Mouse (Mus musculus): ENCODE results near the gene Nprl3.

DNA sequence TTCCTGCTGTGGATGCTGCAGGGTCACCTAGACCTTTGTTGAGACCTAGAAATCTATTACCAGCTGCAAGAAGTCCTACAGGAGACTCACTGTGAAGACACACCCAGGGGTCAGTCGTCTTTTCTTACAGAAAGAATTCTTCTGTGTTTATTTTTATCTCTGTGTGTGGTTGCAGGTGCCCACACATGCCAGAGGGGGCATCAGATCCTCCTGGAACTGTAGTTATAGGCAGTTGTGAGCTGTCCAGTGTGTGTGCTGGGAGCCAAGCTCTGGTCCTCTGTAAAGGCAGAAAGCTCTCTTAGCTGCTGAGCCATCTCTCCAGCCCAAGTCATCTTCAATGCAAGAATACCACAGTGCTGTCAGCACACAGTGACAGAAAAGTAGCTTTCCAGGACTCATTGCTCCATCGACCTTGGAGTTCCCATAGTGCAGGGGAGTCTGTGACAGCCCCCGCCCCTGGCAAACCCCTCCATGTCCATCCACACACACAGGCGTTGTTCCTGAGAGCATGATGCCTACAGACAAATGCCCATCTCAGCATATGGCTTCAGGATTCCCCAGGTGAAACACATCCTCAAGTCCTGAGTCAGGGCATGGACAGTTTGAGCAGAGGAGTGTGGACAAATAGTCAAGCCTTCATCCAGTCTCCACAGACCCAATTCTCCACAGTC, 44.1 kb downstream of the Nprl3 start:
- TF ChIP-seq CTCF (IDR thresholded peaks at IDR 0.05; ENCODE audit: borderline replicate concordance, insufficient read depth, low read length) (no peak), POLR2A (IDR thresholded peaks at IDR 0.05; ENCODE audit: low read depth, low read length) (no peak)

All from embryonic fibroblast, embryonic 13.5 days (primary cell).